Mouse (Mus musculus) heart, adult 10 weeks (tissue): ENCODE data around the gene Olfr1303. TPM values are rescaled to one million over a fixed set of nuclear protein-coding genes. Genes with fewer than 3 reads are reported as not detected.

ENCODE experiments used
- polyA plus RNA-seq: library from polyadenylated mRNA; stranded (reverse); fragments of 350-450 nt; fragmentation: Illumina TruSeq; extraction: RNeasy Lipid Tissue Mini Kit (QIAGEN cat#74804); gene quantifications from one replicate; pipeline ENCODE4 v1.2.3, GENCODE M21; 2014; ENCODE audit warnings: low read depth, low replicate concordance

The Olfr1303 gene
- polyA plus RNA-seq, result not detected

DNA sequence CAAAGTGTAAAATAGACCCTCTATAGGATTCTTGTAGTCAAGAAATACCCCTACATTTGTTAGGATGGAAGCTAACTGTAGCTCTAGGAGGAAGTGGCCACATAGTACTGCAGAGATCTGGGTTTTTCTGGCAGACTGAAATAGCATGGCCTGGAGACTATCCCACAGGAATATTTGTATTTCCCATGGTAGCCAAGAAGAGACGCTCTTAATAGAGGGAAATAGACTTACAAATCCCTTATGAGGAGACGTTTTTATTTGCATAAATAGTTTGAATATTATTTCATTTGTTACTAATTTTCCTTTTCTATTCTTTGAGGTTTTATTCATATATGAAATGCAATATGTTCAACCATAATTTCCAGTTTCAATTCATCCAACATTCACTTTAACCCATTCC is at the start of gene Olfr1303:
Gene Olfr1303, minus strand, starts transcription at position 101 of the 400 bp plus-strand sequence.

DNA sequence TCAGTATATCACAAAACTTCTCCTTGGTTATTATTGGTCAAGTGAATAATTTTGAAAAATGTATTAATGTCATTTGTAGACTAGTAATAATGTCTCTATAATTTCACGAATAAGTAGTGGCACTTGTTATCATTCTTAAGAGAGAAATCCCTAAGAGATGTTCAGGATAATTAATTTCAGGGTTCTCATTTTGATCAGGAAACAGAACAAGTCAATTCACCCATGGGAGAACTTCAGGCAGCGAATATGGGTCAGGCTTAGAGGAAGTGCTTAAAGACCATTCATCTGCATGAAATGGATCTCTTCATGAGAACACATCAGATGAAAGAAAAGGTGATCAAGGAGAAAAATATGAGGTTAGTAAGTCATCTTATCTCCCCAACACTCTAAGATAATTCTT is 43.0 kb downstream of the Olfr1303 start, which contains the start of gene Olfr1302:
Gene Olfr1302, plus strand, starts transcription at position 301 of the 400 bp plus-strand sequence.

Other genes with a start within 250 kb of the Olfr1303 start
- not detected for gene Olfr1297, start 193.8 kb downstream of the Olfr1303 start, polyA plus RNA-seq
- not detected for gene Olfr1298, start 171.1 kb downstream of the Olfr1303 start, polyA plus RNA-seq
- not detected for gene Olfr1299, start 158.9 kb downstream of the Olfr1303 start, polyA plus RNA-seq
- not detected for gene Olfr1301, start 69.3 kb downstream of the Olfr1303 start, polyA plus RNA-seq
- not detected for gene Olfr1302, start 42.9 kb downstream of the Olfr1303 start, polyA plus RNA-seq
- not detected for gene Olfr1305, start 56.8 kb upstream of the Olfr1303 start, polyA plus RNA-seq
- not detected for gene Olfr1306, start 95.9 kb upstream of the Olfr1303 start, polyA plus RNA-seq
- gene Olfr1307, start 129.1 kb upstream of the Olfr1303 start, polyA plus RNA-seq, result not detected
- gene Olfr1308, start 144.6 kb upstream of the Olfr1303 start, polyA plus RNA-seq, result not detected
- not detected for gene Olfr1309, start 169.9 kb upstream of the Olfr1303 start, polyA plus RNA-seq
- gene Olfr1310, start 192.4 kb upstream of the Olfr1303 start, polyA plus RNA-seq, result not detected
- not detected for gene Olfr1311, start 204.1 kb upstream of the Olfr1303 start, polyA plus RNA-seq
- gene Olfr1312, start 229.9 kb upstream of the Olfr1303 start, polyA plus RNA-seq, result not detected